Mouse (Mus musculus): ENCODE results near the gene Ppp2r1a.
A peak's percentile ranks its signal among the peaks of the same experiment; 100 is the strongest.

GRCm38 (mm10) chr17:20944985-20945891 lies at the start of gene Ppp2r1a:
- TF ChIP-seq EP300 (IDR thresholded peaks at IDR 0.05), result no peak
- peak; percentile 29; the same call in 1 of the 2 replicates for TF ChIP-seq CTCF (IDR thresholded peaks at IDR 0.05)

All from lung, postnatal 0 days (tissue).